In the genomic region with DNA sequence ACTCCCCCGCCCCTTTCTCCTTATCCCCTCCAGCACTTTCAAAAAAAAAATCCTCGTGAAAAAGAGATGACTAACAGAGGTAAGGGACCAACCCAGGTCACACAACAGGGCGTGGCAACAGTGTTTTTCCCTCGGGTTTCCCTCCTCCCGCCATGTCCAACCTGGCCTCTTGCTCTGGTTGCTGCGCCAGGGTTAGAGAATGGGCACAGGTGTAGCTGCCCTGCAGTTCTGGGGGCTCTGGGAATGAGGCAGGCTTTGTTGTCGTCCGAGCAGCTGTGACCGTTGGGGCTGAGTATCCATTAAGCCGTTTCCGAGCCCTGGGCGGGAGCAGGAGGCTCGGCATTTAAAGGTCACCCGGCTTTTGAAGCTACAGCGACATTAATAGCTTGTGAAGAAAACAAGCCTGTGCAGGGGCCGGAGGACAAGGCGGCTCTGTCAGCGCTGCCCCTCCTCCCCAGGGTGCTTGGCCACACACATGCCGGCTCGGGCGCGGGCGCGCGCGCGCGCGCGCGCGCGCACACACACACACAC, we compare ENCODE assay signal across 8 mouse cellular contexts. TPM values are rescaled to one million over a fixed set of nuclear protein-coding genes. Genes with fewer than 3 reads are reported as not detected.
DNase-seq lines count a peak whose midpoint lies in the region; ATAC-seq and TF ChIP-seq lines count a peak whose summit lies in the region.

No protein-coding gene starts in this region.

- DNase-seq in 416B (ENCODE audit: low read depth): peak; percentile 96
- DNase-seq in Muller cell, postnatal 12 days (ENCODE audit: inconsistent ontology term): peak; percentile 86
- DNase-seq in embryo, embryonic 10 days (ENCODE audit: low spot score): peak; percentile 90
- DNase-seq in heart, adult 8-10 months (ENCODE audit: low spot score): peak; percentile 69
- DNase-seq in kidney, adult 2 months: peak; percentile 87
- no peak for DNase-seq in liver, embryonic 11.5 days (ENCODE audit: low spot score)
- DNase-seq in natural killer cell, adult 2 months (ENCODE audit: low spot score in 2 of 2): peak; percentile 54 to 72

- no peak for TF ChIP-seq POLR2A in kidney, adult 2 months (IDR thresholded peaks at IDR 0.05; ENCODE audit: low read depth, low read length)

- H3K27me3 ChIP-seq in kidney, adult 2 months (replicated peaks; ENCODE audit: control insufficient read depth, insufficient read depth, low read length): no peaks in the 10 kb centered on the region
- H3K27me3 ChIP-seq in liver, embryonic 11.5 days (replicated peaks; ENCODE audit: control insufficient read depth, insufficient read depth, low read length): no peaks in the 10 kb centered on the region; the same call in 1 of the 2 replicates

- H3K9ac ChIP-seq in liver, embryonic 11.5 days (ENCODE audit: low read depth, low read length): peak overlapping the region; percentile 53; the same call in 1 of the 2 replicates

- H3K27ac ChIP-seq in kidney, adult 2 months (ENCODE audit: insufficient read depth, low read depth, low read length): peak overlapping the region; percentile 77
- peak overlapping the region; percentile 74 for H3K27ac ChIP-seq in liver, embryonic 11.5 days (ENCODE audit: low read depth, low read length)

- H3K9me3 ChIP-seq in liver, embryonic 11.5 days (ENCODE audit: control insufficient read depth, low read length): no peaks in the 10 kb centered on the region

- WGBS in kidney, adult 2 months: 1% methylated on average over 26 of the region's 33 CpGs
- WGBS in liver, embryonic 11.5 days: under 1% methylated on average over 28 of the region's 33 CpGs

- ATAC-seq in liver, embryonic 11.5 days (replicated peaks; ENCODE audit: low FRiP score): no peak
- ATAC-seq in megakaryocyte-erythroid progenitor cell, adult 5-6 weeks (replicated peaks; ENCODE audit: low FRiP score, low TSS enrichment, poor library complexity, severe bottlenecking): no peak

- H3K4me1 ChIP-seq in kidney, adult 2 months (ENCODE audit: control insufficient read depth, insufficient read depth, low read length): peaks cover 50% of the 10 kb centered on the region
- H3K4me1 ChIP-seq in liver, embryonic 11.5 days (replicated peaks; ENCODE audit: control insufficient read depth, insufficient read depth, low read length): peaks cover 50% of the 10 kb centered on the region

- peak overlapping the region; percentile 68 for H3K4me2 ChIP-seq in liver, embryonic 11.5 days

- peak overlapping the region; percentile 24 for H3K4me3 ChIP-seq in kidney, adult 2 months (ENCODE audit: insufficient read depth, low read depth, low read length)
- H3K4me3 ChIP-seq in liver, embryonic 11.5 days (ENCODE audit: low read depth, low read length): peak overlapping the region; percentile 48

- H3K36me3 ChIP-seq in kidney, adult 2 months (ENCODE audit: control insufficient read depth, insufficient read depth, low read length): no peaks in the 10 kb centered on the region
- H3K36me3 ChIP-seq in liver, embryonic 11.5 days (ENCODE audit: control insufficient read depth, insufficient read depth, low read length): no peaks in the 10 kb centered on the region

- TF ChIP-seq CTCF in kidney, adult 2 months (conservative IDR thresholded peaks at IDR 0.05; ENCODE audit: insufficient read depth, insufficient read length, low read depth, low read length): no peak

RNA-seq across cellular contexts. Expression of gene Mrps23, which starts 43.1 kb away (rescaled TPM):
- 100 to 1,000 TPM; 301 to 345 (median 322) TPM for total RNA-seq in heart, adult 8-10 months (2022)
- polyA plus RNA-seq in kidney, adult 2 months (2012; rRNA removed): 53.0 and 61.6 TPM in 2 replicates
- polyA plus RNA-seq in liver, embryonic 11.5 days (2014; fragmentation: Nextera tagmentation; extraction: Ambion mirVana): 73.7 and 79.5 TPM in 2 replicates
- total RNA-seq in megakaryocyte-erythroid progenitor cell, adult 5-6 weeks (2014; fragmentation: Nextera tagmentation): 78.6 and 78.8 TPM in 2 replicates
- 58.9 and 154 TPM in 2 replicates for total RNA-seq in megakaryocyte-erythroid progenitor cell, adult 5-6 weeks (2017)
